Mouse (Mus musculus) ES-Bruce4 (cell line): ENCODE results near the gene St3gal6. TPM values are rescaled to one million over a fixed set of nuclear protein-coding genes. Genes with fewer than 3 reads are reported as not detected.

ENCODE experiments used
- H3K27ac ChIP-seq: 2 replicates; pipeline ENCODE4 v1.5.1; 2012; ENCODE audit warnings: low read length, inconsistent platforms; ENCODE audit not compliant: insufficient read depth
- H3K27me3 ChIP-seq: 2 replicates; pipeline ENCODE4 v1.6.1; 2012; ENCODE audit warnings: mild to moderate bottlenecking, low read length, inconsistent platforms; ENCODE audit not compliant: control insufficient read depth, poor library complexity, insufficient read depth, severe bottlenecking
- H3K36me3 ChIP-seq: 2 replicates; pipeline ENCODE4 v1.6.1; 2012; ENCODE audit warnings: inconsistent platforms, mild to moderate bottlenecking, low read length, moderate library complexity; ENCODE audit not compliant: control insufficient read depth, poor library complexity, insufficient read depth, severe bottlenecking
- H3K4me1 ChIP-seq: one replicate; pipeline ENCODE4 v1.8.1; 2011; ENCODE audit warnings: low read length; ENCODE audit not compliant: control insufficient read depth, insufficient read depth
- H3K4me3 ChIP-seq: 2 replicates; pipeline ENCODE4 v1.5.1; 2011; ENCODE audit warnings: low read depth, mild to moderate bottlenecking, low read length
- H3K9ac ChIP-seq: 2 replicates; pipeline ENCODE4 v1.6.1; 2012; ENCODE audit warnings: low read depth, mild to moderate bottlenecking, inconsistent platforms; ENCODE audit not compliant: poor library complexity, severe bottlenecking
- H3K9me3 ChIP-seq: replicated peaks from 2 replicates; pipeline ENCODE4 v1.6.1; 2012; ENCODE audit warnings: mild to moderate bottlenecking, low read length, inconsistent platforms; ENCODE audit not compliant: control insufficient read depth, poor library complexity, insufficient read depth, severe bottlenecking
- CTCF ChIP-seq: IDR thresholded peaks from one replicate; pipeline ENCODE4 v1.8.1; 2011; ENCODE audit warnings: low read depth, low read length
- EP300 ChIP-seq: IDR thresholded peaks from 2 replicates; pipeline ENCODE4 v1.6.1; 2011; ENCODE audit warnings: low read depth, low read length; ENCODE audit not compliant: insufficient read depth
- POLR2A ChIP-seq: IDR thresholded peaks from one replicate; pipeline ENCODE4 v1.8.1; 2011; ENCODE audit warnings: low read length; ENCODE audit not compliant: insufficient read depth
- polyA plus RNA-seq: library from polyadenylated mRNA; stranded (reverse); fragments of >200 nt; gene quantifications from 2 replicates; pipeline ENCODE4 v1.2.4, GENCODE M21; 2011; ENCODE audit warnings: low read depth; ENCODE audit not compliant: missing spikeins, insufficient read depth, insufficient read length

Gene St3gal6
- polyA plus RNA-seq, 1 experiment = 5.2 TPM

DNA sequence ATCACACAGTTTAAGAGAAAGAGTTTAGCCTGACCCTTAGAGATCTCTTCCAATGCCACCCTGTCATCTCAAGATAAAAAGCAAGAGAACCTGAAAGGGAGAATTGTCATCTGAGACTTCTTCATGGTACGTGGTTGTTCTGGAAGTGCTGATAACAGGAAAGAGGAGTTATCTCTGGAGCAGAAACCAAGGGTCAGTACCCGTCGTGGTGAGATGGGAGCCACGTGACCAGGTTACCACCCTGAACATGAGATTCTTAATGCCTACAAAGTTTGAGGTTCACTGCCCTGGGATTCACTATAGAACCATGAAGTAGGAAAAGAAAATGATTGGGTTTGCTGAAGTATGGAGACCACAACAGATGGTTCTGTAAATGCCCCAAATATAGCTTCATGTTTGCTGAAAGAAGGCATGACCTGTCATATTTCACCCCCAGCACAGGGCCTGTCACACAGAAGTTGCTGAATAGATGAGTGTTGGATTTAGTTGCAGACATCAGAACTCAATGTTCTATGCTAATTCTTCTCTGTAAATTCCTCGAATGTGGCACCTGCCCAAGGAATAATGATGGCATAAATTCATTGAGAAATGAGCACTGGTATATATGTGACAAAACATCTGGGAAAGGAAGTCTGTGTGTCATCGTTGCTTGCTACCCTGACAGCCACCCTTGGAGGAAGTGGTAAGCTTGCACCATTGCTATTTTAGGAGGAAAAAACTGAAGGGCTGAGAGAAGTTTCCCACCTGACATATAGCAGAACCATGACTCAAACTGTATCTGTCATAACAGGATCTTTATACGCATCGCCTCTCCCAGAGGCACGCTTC lies 25.9 kb downstream of the St3gal6 start:
- Histone ChIP-seq H3K4me1 (no peaks in the 10 kb centered on the region), H3K36me3 (no peaks in the 10 kb centered on the region), H3K27ac (no peak overlapping the region), H3K27me3 (no peaks in the 10 kb centered on the region), H3K4me3 (no peak overlapping the region), H3K9me3 (no peaks in the 10 kb centered on the region), H3K9ac (no peak overlapping the region)
- TF ChIP-seq CTCF (no peak), POLR2A (no peak), EP300 (no peak)

DNA sequence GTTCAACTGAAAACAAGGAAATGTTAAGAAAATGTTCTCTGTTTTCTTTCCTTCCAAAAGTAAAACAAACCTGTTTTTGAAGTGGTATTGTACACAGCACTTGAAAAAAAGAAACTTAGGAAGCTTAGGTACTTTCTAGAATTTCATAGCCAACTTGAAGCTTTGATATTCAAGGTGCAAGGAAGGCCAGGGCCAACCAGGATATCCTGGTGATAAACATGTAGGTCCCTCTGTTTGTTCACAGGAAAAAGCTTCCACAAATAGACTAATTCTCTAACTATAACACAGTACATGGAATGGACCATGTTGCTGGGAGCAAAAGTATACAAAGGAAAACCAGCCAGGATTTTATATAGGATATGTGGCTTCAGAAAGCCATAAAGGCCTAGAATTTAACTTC lies 27.3 kb downstream of the St3gal6 start:
- no peak overlapping the region for H3K27ac ChIP-seq
- H3K36me3 ChIP-seq = no peaks in the 10 kb centered on the region
- H3K27me3 ChIP-seq = no peaks in the 10 kb centered on the region
- no peaks in the 10 kb centered on the region for H3K9me3 ChIP-seq
- H3K9ac ChIP-seq = no peak overlapping the region
- no peak for TF ChIP-seq POLR2A
- no peak for TF ChIP-seq CTCF
- no peak for TF ChIP-seq EP300
- H3K4me1 ChIP-seq = no peaks in the 10 kb centered on the region
- H3K4me3 ChIP-seq = no peak overlapping the region

DNA sequence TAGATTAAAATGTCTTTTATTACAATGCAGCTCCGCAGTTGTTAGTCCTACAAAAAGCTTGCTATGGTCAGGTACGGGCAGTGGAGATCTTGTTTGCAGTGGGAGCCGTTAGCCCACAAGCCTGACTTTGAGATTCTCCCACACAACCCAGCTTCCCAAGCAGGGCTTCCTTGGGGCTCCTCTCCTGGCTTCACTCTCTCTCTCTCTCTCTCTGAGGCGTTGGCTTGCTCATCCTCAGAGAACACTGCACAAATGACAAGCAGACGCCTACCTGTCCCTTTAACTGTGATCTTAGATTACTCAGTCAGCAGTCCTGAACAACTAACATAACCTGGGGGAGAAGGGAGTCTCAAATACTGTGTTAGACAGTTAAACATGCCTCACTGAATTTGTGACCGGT lies 36.2 kb downstream of the St3gal6 start:
- TF ChIP-seq EP300 = no peak
- Histone ChIP-seq H3K36me3 (no peaks in the 10 kb centered on the region), H3K27me3 (no peaks in the 10 kb centered on the region), H3K27ac (no peak overlapping the region), H3K9me3 (no peaks in the 10 kb centered on the region), H3K4me3 (no peak overlapping the region), H3K4me1 (no peaks in the 10 kb centered on the region), H3K9ac (no peak overlapping the region)

DNA sequence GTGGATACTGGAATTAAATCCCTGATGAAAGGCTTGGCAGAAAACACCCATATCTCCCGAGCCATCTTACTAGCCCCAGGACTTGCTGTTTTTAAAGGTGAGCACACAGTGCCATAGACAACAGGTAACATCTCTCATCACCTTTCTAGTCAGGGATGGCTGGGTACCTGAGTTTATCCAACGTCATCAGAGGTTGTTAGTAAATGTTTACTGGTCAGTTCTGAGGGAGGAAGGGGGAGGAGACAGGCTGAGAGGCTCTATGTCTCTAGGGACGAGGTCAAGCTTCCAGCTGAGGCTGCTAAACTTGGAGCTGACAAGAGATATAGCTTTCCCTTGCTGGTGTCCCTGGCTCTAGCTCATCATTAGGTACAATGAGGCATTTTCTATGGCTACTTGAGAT lies 41.7 kb downstream of the St3gal6 start:
- H3K27ac ChIP-seq = no peak overlapping the region
- no peaks in the 10 kb centered on the region for H3K36me3 ChIP-seq
- H3K9ac ChIP-seq = no peak overlapping the region
- no peaks in the 10 kb centered on the region for H3K4me1 ChIP-seq
- H3K4me3 ChIP-seq = no peak overlapping the region
- TF ChIP-seq CTCF = no peak
- TF ChIP-seq EP300 = no peak
- no peak for TF ChIP-seq POLR2A
- H3K9me3 ChIP-seq = no peaks in the 10 kb centered on the region
- no peaks in the 10 kb centered on the region for H3K27me3 ChIP-seq

DNA sequence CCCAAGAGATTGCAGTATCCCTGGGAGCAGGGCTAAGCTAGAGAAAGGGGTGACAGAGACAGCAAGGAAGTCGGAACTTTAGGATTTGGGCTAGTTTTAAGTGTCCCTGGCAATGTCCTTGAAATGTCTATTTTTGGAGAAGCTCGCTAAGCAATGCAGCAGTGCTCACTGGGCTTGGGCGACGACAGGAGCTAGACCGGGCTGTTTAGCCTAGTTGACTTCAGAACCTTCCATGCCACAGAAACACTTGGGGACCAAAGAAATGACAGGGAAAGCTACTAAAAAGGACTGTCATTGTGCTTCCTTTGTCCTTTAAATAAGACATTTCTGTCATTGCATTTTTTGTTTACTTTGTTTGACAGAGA lies 42.2 kb downstream of the St3gal6 start:
- Histone ChIP-seq H3K36me3 (no peaks in the 10 kb centered on the region), H3K27ac (no peak overlapping the region), H3K4me1 (no peaks in the 10 kb centered on the region), H3K27me3 (no peaks in the 10 kb centered on the region), H3K4me3 (no peak overlapping the region), H3K9me3 (no peaks in the 10 kb centered on the region), H3K9ac (no peak overlapping the region)
- TF ChIP-seq EP300 = no peak
- TF ChIP-seq CTCF = no peak
- TF ChIP-seq POLR2A = no peak

DNA sequence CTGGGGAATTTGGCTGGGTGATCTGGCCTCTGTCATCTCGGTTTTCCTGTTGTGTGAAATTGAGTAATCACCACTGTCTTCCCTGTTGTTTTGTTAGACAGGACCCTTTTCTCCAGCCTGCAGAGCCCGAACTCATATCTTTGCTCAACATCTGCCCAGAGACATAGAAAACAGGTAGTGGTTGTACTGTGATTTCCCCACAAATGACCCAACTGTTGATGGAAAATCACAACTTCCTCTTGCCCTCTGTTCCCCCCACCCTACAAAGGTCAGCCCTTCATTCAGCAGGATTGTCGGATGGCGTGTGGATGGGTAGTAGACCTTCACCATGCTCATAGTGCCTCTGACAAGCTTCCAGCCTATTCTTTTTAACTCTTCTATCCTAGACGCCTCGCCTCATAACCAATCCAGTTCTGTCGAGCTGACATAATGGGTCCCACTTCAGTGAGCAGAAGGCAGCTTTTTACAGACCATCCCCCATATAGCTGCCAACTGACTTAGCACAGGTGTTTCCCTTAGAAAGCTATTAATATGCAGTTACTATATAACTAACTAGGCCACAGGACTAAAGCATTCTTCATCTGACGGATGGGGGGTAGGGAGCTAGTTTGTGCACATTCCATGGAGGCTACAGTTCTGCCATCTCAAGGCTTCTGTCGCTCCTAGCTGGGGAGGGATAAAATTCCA lies 42.7 kb downstream of the St3gal6 start:
- Histone ChIP-seq H3K27me3 (no peaks in the 10 kb centered on the region), H3K27ac (no peak overlapping the region), H3K4me3 (no peak overlapping the region), H3K9me3 (no peaks in the 10 kb centered on the region), H3K4me1 (no peaks in the 10 kb centered on the region), H3K9ac (no peak overlapping the region), H3K36me3 (no peaks in the 10 kb centered on the region)
- no peak for TF ChIP-seq EP300
- TF ChIP-seq CTCF = no peak
- TF ChIP-seq POLR2A = no peak
